Mouse (Mus musculus): ENCODE measurements around the gene Cacng6. TPM values are rescaled to one million over a fixed set of nuclear protein-coding genes. Genes with fewer than 3 reads are reported as not detected.

Gene Cacng6
- polyA plus RNA-seq (2012; rRNA removed), result 0.11 and 0.15 TPM in 2 replicates

DNA sequence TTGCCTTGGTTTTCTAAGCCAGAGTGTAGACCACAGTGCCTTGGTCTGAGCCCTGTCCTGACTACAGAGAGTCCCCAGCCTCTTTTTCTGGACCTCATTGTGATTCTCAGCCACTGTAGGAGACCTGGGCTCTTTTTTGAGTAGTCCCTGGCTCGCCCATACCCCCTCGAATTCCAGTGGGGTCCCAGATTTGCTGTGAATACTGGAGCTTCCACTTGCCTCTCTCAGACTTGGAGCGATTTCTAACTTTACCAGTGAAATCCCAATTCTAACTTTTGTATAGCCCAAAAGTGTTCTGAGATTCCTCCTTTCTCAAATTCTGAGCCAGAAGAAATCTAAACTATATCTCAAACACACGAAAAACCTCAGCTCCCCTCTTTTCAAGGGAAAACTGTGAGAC, at the start of gene Cacng6:
Gene Cacng6 (plus strand): TSS at position 301 of the 400 bp plus-strand sequence.
- WGBS, result 63% methylated on average over 4 of the region's 4 CpGs
- Histone ChIP-seq H3K36me3 (ENCODE audit: control insufficient read depth, insufficient read depth, low read length) (no peaks in the 10 kb centered on the region), H3K4me3 (ENCODE audit: extremely low read depth, insufficient read depth, insufficient read length) (no peak within 1 kb of the TSS), H3K27ac (ENCODE audit: insufficient read depth, low read length) (no peak within 1 kb of the TSS), H3K27me3 (ENCODE audit: control insufficient read depth, insufficient read depth, low read length) (peaks cover 5% of the 10 kb centered on the region; the same call in 1 of the 2 replicates), H3K4me1 (ENCODE audit: control insufficient read depth, insufficient read depth, insufficient read length) (no peaks in the 10 kb centered on the region)
- DNase-seq (ENCODE audit: low read depth in 1 of 2, low spot score in 2 of 2), result no peak
- TF ChIP-seq POLR2A (IDR thresholded peaks at IDR 0.05; ENCODE audit: low read depth, low read length), result no peak
- no peak for TF ChIP-seq CTCF (IDR thresholded peaks at IDR 0.05; ENCODE audit: extremely low read depth, insufficient read depth, insufficient read length, insufficient replicate concordance)

DNA sequence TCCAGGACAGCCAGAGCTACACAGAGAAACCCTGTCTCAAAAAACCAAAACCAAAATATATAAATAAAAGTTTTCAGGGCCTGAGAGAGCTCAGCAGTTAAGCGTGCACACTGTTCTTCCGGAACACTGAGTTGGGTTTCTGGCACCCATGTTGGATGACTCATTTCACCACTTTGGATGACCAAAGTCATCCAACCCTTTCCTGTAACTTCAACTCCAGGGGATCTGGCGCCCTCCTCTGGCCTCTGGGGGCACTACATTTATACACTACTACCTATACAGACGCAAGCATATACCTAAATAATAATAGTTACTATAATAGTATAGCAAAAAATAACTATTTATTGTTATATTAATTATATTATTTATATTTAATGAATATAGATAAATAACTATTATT, 47.2 kb upstream of the Cacng6 start:
- H3K27me3 ChIP-seq (ENCODE audit: control insufficient read depth, insufficient read depth, low read length), result no peaks in the 10 kb centered on the region
- peak in 1 of 2 experiments; percentile 23 for DNase-seq (ENCODE audit: low read depth in 1 of 2, low spot score in 2 of 2)
- no peak overlapping the region for H3K27ac ChIP-seq (ENCODE audit: insufficient read depth, low read length)
- no peaks in the 10 kb centered on the region for H3K36me3 ChIP-seq (ENCODE audit: control insufficient read depth, insufficient read depth, low read length)
- H3K4me1 ChIP-seq (ENCODE audit: control insufficient read depth, insufficient read depth, insufficient read length), result no peaks in the 10 kb centered on the region
- WGBS, result 51% methylated on average over 4 of the region's 4 CpGs
- no peak for TF ChIP-seq POLR2A (IDR thresholded peaks at IDR 0.05; ENCODE audit: low read depth, low read length)
- TF ChIP-seq CTCF (IDR thresholded peaks at IDR 0.05; ENCODE audit: extremely low read depth, insufficient read depth, insufficient read length, insufficient replicate concordance), result peak; percentile 27; the same call in 1 of the 2 replicates
- no peak overlapping the region for H3K4me3 ChIP-seq (ENCODE audit: extremely low read depth, insufficient read depth, insufficient read length)

DNA sequence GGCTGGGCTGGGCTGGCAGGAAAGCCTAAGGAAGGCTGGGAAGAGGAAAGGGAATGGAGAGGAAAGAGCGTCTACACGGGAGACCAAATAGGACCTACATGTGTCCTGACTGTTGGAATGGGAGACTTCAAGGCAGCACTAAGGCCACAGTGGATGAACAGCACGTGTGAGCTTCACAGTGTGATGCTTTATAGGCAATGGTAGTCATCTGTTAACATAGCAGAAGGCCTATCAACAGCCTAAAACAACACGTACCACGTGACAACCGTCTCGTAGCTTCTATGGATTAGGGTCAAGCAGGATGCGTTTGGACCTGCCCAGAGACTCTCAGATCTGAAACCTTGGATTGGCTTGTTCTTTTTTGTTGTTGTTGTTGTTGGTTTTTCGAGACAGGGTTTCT, 41.9 kb upstream of the Cacng6 start:
- Histone ChIP-seq H3K4me3 (ENCODE audit: extremely low read depth, insufficient read depth, insufficient read length) (no peak overlapping the region), H3K27ac (ENCODE audit: insufficient read depth, low read length) (no peak overlapping the region), H3K27me3 (ENCODE audit: control insufficient read depth, insufficient read depth, low read length) (no peaks in the 10 kb centered on the region), H3K36me3 (ENCODE audit: control insufficient read depth, insufficient read depth, low read length) (no peaks in the 10 kb centered on the region), H3K4me1 (ENCODE audit: control insufficient read depth, insufficient read depth, insufficient read length) (no peaks in the 10 kb centered on the region)
- WGBS, result 84% methylated on average over 9 of the region's 9 CpGs
- no peak for DNase-seq (ENCODE audit: low read depth in 1 of 2, low spot score in 2 of 2)
- TF ChIP-seq POLR2A (IDR thresholded peaks at IDR 0.05; ENCODE audit: low read depth, low read length), result no peak
- no peak for TF ChIP-seq CTCF (IDR thresholded peaks at IDR 0.05; ENCODE audit: extremely low read depth, insufficient read depth, insufficient read length, insufficient replicate concordance)

DNA sequence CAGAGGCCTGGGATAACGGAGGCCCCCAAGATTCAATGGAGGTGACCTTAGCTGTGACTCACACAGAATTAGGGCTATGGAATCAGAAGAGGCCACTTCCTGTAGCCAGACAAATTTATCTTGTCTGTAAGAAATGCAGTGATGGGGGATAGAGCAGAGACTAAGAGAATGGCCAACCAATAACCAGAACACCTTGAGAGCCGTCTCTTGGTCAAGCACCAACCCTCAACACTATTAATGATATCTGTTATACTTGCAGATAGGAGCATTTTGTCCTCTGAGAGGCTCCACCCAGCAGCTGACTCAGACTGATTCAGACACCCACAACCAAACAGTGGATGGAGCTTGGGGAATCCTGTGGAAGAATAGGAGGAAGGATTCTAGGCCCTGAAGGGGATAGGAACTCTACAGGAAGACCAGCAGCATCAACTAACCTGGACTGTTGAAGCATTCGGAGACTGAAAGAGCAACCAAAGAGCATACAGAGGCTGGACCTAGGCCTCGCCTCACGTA, 39.1 kb upstream of the Cacng6 start:
- no peak for DNase-seq (ENCODE audit: low read depth in 1 of 2, low spot score in 2 of 2)
- no peak for TF ChIP-seq POLR2A (IDR thresholded peaks at IDR 0.05; ENCODE audit: low read depth, low read length)
- no peak for TF ChIP-seq CTCF (IDR thresholded peaks at IDR 0.05; ENCODE audit: extremely low read depth, insufficient read depth, insufficient read length, insufficient replicate concordance)
- WGBS, result 93% methylated on average over 5 of the region's 5 CpGs
- Histone ChIP-seq H3K27ac (ENCODE audit: insufficient read depth, low read length) (no peak overlapping the region), H3K36me3 (ENCODE audit: control insufficient read depth, insufficient read depth, low read length) (no peaks in the 10 kb centered on the region), H3K4me1 (ENCODE audit: control insufficient read depth, insufficient read depth, insufficient read length) (no peaks in the 10 kb centered on the region), H3K4me3 (ENCODE audit: extremely low read depth, insufficient read depth, insufficient read length) (no peak overlapping the region), H3K27me3 (ENCODE audit: control insufficient read depth, insufficient read depth, low read length) (no peaks in the 10 kb centered on the region)

DNA sequence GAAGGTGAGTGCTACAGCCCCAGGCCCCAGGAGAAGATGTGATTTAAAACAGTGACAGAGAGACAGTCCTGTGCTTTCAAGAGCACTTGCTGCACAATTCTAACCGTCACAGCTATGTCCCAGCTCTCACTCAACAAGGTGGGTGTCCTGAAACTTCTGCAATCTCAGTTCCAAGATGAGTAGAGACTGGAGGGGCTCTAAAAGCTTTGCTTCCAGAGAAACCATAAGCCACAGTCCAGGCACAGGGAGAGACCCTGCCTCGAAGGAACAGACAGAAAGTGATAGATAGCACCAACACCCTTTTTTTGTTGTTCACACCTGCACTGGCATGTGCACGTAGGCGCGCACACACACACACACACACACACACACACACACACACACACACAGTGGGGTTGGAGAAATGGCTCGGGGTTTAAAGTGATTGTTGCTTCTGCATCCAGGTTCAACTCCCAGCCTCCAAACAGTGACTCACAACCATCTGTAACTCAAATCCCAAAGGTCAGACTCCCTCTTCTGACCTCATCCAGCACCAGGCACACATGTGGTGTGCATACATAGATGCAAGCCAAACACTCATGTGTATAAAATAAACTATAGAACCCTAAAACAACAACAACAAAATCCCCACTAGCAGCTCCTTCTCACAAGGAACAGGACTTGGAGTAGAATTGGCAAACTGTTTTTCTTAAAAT, 37.8 kb upstream of the Cacng6 start:
- Histone ChIP-seq H3K36me3 (ENCODE audit: control insufficient read depth, insufficient read depth, low read length) (no peaks in the 10 kb centered on the region), H3K4me1 (ENCODE audit: control insufficient read depth, insufficient read depth, insufficient read length) (no peaks in the 10 kb centered on the region), H3K27ac (ENCODE audit: insufficient read depth, low read length) (no peak overlapping the region), H3K4me3 (ENCODE audit: extremely low read depth, insufficient read depth, insufficient read length) (no peak overlapping the region), H3K27me3 (ENCODE audit: control insufficient read depth, insufficient read depth, low read length) (no peaks in the 10 kb centered on the region)
- WGBS, result 77% methylated on average over 6 of the region's 6 CpGs
- TF ChIP-seq CTCF (IDR thresholded peaks at IDR 0.05; ENCODE audit: extremely low read depth, insufficient read depth, insufficient read length, insufficient replicate concordance) (no peak), POLR2A (IDR thresholded peaks at IDR 0.05; ENCODE audit: low read depth, low read length) (no peak)
- DNase-seq (ENCODE audit: low read depth in 1 of 2, low spot score in 2 of 2), result no peak

DNA sequence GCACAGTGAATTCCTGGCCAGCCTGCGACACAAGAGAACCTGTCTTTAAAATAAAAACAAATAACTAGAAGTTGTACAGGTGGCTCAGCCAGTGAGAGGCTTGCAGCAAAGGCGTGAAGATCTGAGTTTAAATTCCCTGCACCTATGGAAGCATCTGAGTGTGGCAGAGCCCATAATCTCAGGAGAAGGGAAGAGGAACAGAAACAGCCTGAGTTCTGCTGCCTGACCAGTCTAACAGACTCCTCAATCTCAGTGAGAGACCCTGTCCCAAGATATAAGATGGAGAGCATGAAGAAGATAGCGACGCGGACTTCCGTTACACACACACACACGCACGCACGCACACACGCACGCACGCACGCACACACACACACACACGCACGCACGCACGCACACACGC, 36.2 kb upstream of the Cacng6 start:
- TF ChIP-seq POLR2A (IDR thresholded peaks at IDR 0.05; ENCODE audit: low read depth, low read length) (no peak), CTCF (IDR thresholded peaks at IDR 0.05; ENCODE audit: extremely low read depth, insufficient read depth, insufficient read length, insufficient replicate concordance) (no peak)
- DNase-seq (ENCODE audit: low read depth in 1 of 2, low spot score in 2 of 2), result no peak
- H3K4me1 ChIP-seq (ENCODE audit: control insufficient read depth, insufficient read depth, insufficient read length), result no peaks in the 10 kb centered on the region
- H3K36me3 ChIP-seq (ENCODE audit: control insufficient read depth, insufficient read depth, low read length), result no peaks in the 10 kb centered on the region
- 90% methylated on average over 18 of the region's 18 CpGs for WGBS
- no peak overlapping the region for H3K4me3 ChIP-seq (ENCODE audit: extremely low read depth, insufficient read depth, insufficient read length)
- no peaks in the 10 kb centered on the region for H3K27me3 ChIP-seq (ENCODE audit: control insufficient read depth, insufficient read depth, low read length)
- no peak overlapping the region for H3K27ac ChIP-seq (ENCODE audit: insufficient read depth, low read length)

DNA sequence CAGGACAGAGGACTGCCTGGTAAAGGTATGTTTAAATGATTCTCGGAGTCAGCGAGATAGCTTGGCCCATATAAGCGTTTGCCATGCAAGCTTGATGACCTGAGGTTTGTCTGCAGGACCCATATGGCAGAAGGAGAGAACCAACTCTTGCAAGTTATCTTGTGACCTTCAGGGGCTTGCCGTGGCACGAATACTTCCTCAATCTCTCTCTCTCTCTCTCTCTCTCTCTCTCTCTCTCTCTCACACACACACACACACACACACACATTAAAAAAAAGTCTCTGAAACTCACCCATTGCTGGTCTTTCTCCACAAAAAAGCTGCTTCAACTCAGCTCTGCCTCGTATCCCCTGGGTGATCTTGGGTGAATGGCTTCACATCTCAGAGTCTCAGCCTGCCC, 35.1 kb upstream of the Cacng6 start:
- Histone ChIP-seq H3K4me1 (ENCODE audit: control insufficient read depth, insufficient read depth, insufficient read length) (no peaks in the 10 kb centered on the region), H3K36me3 (ENCODE audit: control insufficient read depth, insufficient read depth, low read length) (no peaks in the 10 kb centered on the region), H3K4me3 (ENCODE audit: extremely low read depth, insufficient read depth, insufficient read length) (no peak overlapping the region), H3K27ac (ENCODE audit: insufficient read depth, low read length) (no peak overlapping the region), H3K27me3 (ENCODE audit: control insufficient read depth, insufficient read depth, low read length) (no peaks in the 10 kb centered on the region)
- TF ChIP-seq CTCF (IDR thresholded peaks at IDR 0.05; ENCODE audit: extremely low read depth, insufficient read depth, insufficient read length, insufficient replicate concordance) (no peak), POLR2A (IDR thresholded peaks at IDR 0.05; ENCODE audit: low read depth, low read length) (no peak)
- DNase-seq (ENCODE audit: low read depth in 1 of 2, low spot score in 2 of 2), result no peak
- WGBS, result 22% methylated on average over 6 of the region's 6 CpGs

All from spleen, adult 2 months (tissue).